Mouse (Mus musculus) megakaryocyte, embryonic 14.5 days (primary cell): ENCODE data around the gene Gm45837.

Source experiments
- FLI1 ChIP-seq: IDR thresholded peaks from 2 replicates; pipeline ENCODE4 v1.6.1; 2012; ENCODE audit warnings: low read length, inconsistent platforms, mixed read lengths
- GATA1 ChIP-seq: IDR thresholded peaks from 3 replicates; pipeline ENCODE4 v1.6.1; 2012; ENCODE audit warnings: mixed read lengths, low read length, inconsistent platforms, borderline replicate concordance

GRCm38 (mm10) chr7:101453725-101454124 is 43.0 kb downstream of the Gm45837 start:
- TF ChIP-seq GATA1: no peak
- no peak for TF ChIP-seq FLI1
